Mouse (Mus musculus) MEL (cell line): ENCODE results near the gene Vmn1r207-ps.
"Not testable (repeated sequence)": the region's sequence is repeated elsewhere in the genome, so short reads cannot be mapped to it uniquely, and the experiment has no call there.

Experiments used
- CTCF ChIP-seq, 3 experiments: IDR thresholded peaks in 2 of 3; conservative IDR thresholded peaks in 1 of 3; 2 replicates each; pipeline ENCODE4 v1.5.1; 2011 to 2012; ENCODE audit warnings: low read length in 3 of 3, low read depth in 2 of 3, mild to moderate bottlenecking in 2 of 3, improper control_type of control experiment in 1 of 3, inconsistent platforms in 1 of 3, mixed read lengths in 1 of 3, moderate library complexity in 1 of 3; ENCODE audit not compliant: control insufficient read depth in 1 of 3, insufficient read depth in 1 of 3, poor library complexity in 1 of 3, severe bottlenecking in 1 of 3
- EP300 ChIP-seq, 2 experiments: IDR thresholded peaks; 2 replicates each; pipeline ENCODE4 v1.6.1; 2011; ENCODE audit warnings: improper control_type of control experiment in 2 of 2, low read length in 2 of 2, low read depth in 1 of 2, mild to moderate bottlenecking in 1 of 2

GRCm38 (mm10) chr13:22771592-22771991 lies 42.2 kb upstream of the Vmn1r207-ps start:
- not testable (repeated sequence) for TF ChIP-seq CTCF (IDR thresholded peaks at IDR 0.05 in 2 of 3, conservative IDR thresholded peaks at IDR 0.05 in 1 of 3; ENCODE audit: control insufficient read depth in 1 of 3, insufficient read depth in 1 of 3, low read depth in 2 of 3, low read length in 3 of 3, poor library complexity in 1 of 3, severe bottlenecking in 1 of 3); EP300 (IDR thresholded peaks at IDR 0.05; ENCODE audit: low read depth in 1 of 2, low read length in 2 of 2)
